Mouse (Mus musculus): ENCODE measurements around the gene Tmc3. TPM values are rescaled to one million over a fixed set of nuclear protein-coding genes. Genes with fewer than 3 reads are reported as not detected.

Gene Tmc3
- polyA plus RNA-seq, 1 experiment from 2014 or later: 0.64 TPM

- Histone ChIP-seq H3K27ac (ENCODE audit: low read depth, low read length) (no peak overlapping the region), H3K4me1 (ENCODE audit: control insufficient read depth, insufficient read depth, low read length) (no peaks in the 10 kb centered on the region), H3K27me3 (ENCODE audit: control insufficient read depth, insufficient read depth, low read length) (no peaks in the 10 kb centered on the region), H3K36me3 (ENCODE audit: control insufficient read depth, insufficient read depth, low read length) (no peaks in the 10 kb centered on the region), H3K4me2 (ENCODE audit: low read depth) (no peak overlapping the region), H3K9ac (ENCODE audit: low read length) (no peak overlapping the region), H3K4me3 (ENCODE audit: low read depth, low read length) (no peak overlapping the region), H3K9me3 (ENCODE audit: control insufficient read depth, low read length) (no peaks in the 10 kb centered on the region)
- WGBS: 81% methylated on average over 2 of the region's 2 CpGs
- DNase-seq (ENCODE audit: low spot score) (no peak), ATAC-seq (ENCODE audit: insufficient read depth, low FRiP score, low TSS enrichment) (no peak)
Observed at GRCm38 (mm10) chr7:83654196-83654595, 69.5 kb downstream of the Tmc3 start.

GRCm38 (mm10) chr7:83654938-83655630 lies 70.4 kb downstream of the Tmc3 start:
- ATAC-seq (ENCODE audit: insufficient read depth, low FRiP score, low TSS enrichment) (no peak), DNase-seq (ENCODE audit: low spot score) (no peak)

GRCm38 (mm10) chr7:83658716-83659115 lies 74.0 kb downstream of the Tmc3 start:
- Histone ChIP-seq H3K9ac (ENCODE audit: low read length) (no peak overlapping the region), H3K4me2 (ENCODE audit: low read depth) (no peak overlapping the region), H3K27ac (ENCODE audit: low read depth, low read length) (no peak overlapping the region), H3K27me3 (ENCODE audit: control insufficient read depth, insufficient read depth, low read length) (no peaks in the 10 kb centered on the region), H3K4me3 (ENCODE audit: low read depth, low read length) (no peak overlapping the region), H3K36me3 (ENCODE audit: control insufficient read depth, insufficient read depth, low read length) (no peaks in the 10 kb centered on the region), H3K9me3 (ENCODE audit: control insufficient read depth, low read length) (no peaks in the 10 kb centered on the region), H3K4me1 (ENCODE audit: control insufficient read depth, insufficient read depth, low read length) (no peaks in the 10 kb centered on the region)
- no peak for ATAC-seq (ENCODE audit: insufficient read depth, low FRiP score, low TSS enrichment)
- 67% methylated on average over 1 of the region's 1 CpGs for WGBS
- no peak for DNase-seq (ENCODE audit: low spot score)

More at GRCm38 (mm10) chr7:83654938-83655630, 70.4 kb downstream of the Tmc3 start:
- Histone ChIP-seq H3K27me3 (ENCODE audit: control insufficient read depth, insufficient read depth, low read length) (no peaks in the 10 kb centered on the region), H3K4me1 (ENCODE audit: control insufficient read depth, insufficient read depth, low read length) (no peaks in the 10 kb centered on the region), H3K4me3 (ENCODE audit: low read depth, low read length) (no peak overlapping the region), H3K9ac (ENCODE audit: low read length) (no peak overlapping the region), H3K9me3 (ENCODE audit: control insufficient read depth, low read length) (no peaks in the 10 kb centered on the region), H3K27ac (ENCODE audit: low read depth, low read length) (no peak overlapping the region), H3K36me3 (ENCODE audit: control insufficient read depth, insufficient read depth, low read length) (no peaks in the 10 kb centered on the region), H3K4me2 (ENCODE audit: low read depth) (no peak overlapping the region)
- WGBS: 57% methylated on average over 5 of the region's 5 CpGs

DNA sequence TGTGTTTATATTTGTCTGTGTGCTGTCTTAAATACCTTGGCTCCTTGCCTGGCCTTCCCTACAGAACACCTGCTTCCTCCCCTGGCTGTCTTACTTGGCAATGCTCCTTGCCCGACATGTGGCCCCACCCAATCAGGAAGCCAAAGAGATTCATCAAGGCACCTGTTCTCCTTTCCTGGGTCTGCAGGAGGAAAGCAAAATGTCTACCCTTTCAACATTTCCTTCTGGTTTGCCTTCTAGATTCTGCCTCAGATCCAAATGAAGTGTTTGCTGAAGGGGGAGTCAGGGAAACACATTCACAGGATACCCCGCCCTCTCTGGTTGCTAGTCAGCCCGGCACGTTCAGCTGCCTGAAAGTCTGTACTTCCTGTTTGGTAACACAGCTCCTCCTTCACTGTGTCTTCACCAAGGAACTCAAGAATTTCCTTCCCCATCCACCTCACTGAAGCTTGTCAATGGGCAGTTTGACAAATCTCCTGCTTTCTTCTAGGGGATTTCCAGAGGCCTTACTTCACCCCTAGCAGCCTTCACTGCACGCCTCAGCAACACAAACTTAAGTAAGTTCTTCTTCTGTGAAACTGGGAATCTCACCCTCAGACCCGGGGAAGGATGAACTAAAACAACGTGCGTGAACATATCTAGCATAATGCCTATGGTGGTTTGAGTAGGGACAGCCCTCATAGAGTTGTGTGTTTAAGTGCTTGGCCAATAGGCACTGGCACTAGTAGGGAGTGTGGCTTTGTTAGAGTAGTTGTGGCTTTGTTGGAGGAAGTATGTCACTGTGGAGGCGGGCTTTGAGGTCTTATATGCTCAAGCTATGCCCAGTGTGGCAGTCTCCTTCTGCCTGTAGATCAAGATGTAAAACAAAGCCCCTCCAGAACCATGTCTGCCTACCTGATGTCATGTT lies 74.7 kb downstream of the Tmc3 start:
- Histone ChIP-seq H3K4me1 (ENCODE audit: control insufficient read depth, insufficient read depth, low read length) (no peaks in the 10 kb centered on the region), H3K4me3 (ENCODE audit: low read depth, low read length) (no peak overlapping the region), H3K27me3 (ENCODE audit: control insufficient read depth, insufficient read depth, low read length) (no peaks in the 10 kb centered on the region), H3K9ac (ENCODE audit: low read length) (no peak overlapping the region), H3K27ac (ENCODE audit: low read depth, low read length) (no peak overlapping the region), H3K36me3 (ENCODE audit: control insufficient read depth, insufficient read depth, low read length) (no peaks in the 10 kb centered on the region), H3K9me3 (ENCODE audit: control insufficient read depth, low read length) (no peaks in the 10 kb centered on the region), H3K4me2 (ENCODE audit: low read depth) (no peak overlapping the region)
- DNase-seq (ENCODE audit: low spot score) (no peak), ATAC-seq (ENCODE audit: insufficient read depth, low FRiP score, low TSS enrichment) (no peak)
- 86% methylated on average over 9 of the region's 9 CpGs for WGBS

GRCm38 (mm10) chr7:83660273-83660691 lies 75.6 kb downstream of the Tmc3 start:
- Histone ChIP-seq H3K36me3 (ENCODE audit: control insufficient read depth, insufficient read depth, low read length) (no peaks in the 10 kb centered on the region), H3K27me3 (ENCODE audit: control insufficient read depth, insufficient read depth, low read length) (no peaks in the 10 kb centered on the region), H3K9ac (ENCODE audit: low read length) (no peak overlapping the region), H3K4me2 (ENCODE audit: low read depth) (no peak overlapping the region), H3K9me3 (ENCODE audit: control insufficient read depth, low read length) (no peaks in the 10 kb centered on the region), H3K4me3 (ENCODE audit: low read depth, low read length) (no peak overlapping the region), H3K27ac (ENCODE audit: low read depth, low read length) (no peak overlapping the region), H3K4me1 (ENCODE audit: control insufficient read depth, insufficient read depth, low read length) (no peaks in the 10 kb centered on the region)
- WGBS: 93% methylated on average over 11 of the region's 11 CpGs
- ATAC-seq (ENCODE audit: insufficient read depth, low FRiP score, low TSS enrichment): no peak
- DNase-seq (ENCODE audit: low spot score): no peak

DNA sequence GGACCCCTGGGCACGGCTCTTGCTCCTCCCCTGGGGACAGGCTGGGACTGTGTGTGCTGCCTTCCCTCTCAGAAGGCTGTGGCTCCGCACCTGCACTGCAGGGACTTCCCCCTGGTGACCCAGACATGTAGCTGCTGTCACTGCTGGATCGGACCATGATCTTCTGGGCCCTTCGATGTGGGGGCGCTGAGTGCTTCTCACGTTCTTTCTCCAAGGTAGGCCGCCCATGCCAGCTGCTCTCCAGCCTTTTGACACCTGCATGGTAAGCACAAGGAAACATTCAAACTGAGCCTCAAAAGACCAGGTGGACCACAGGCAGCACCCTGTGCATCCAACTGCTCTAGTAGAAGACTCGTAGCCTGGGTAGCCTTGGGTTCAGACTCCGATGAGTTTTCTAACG lies 76.3 kb downstream of the Tmc3 start:
- 87% methylated on average over 10 of the region's 10 CpGs for WGBS
- H3K36me3 ChIP-seq (ENCODE audit: control insufficient read depth, insufficient read depth, low read length): no peaks in the 10 kb centered on the region
- no peaks in the 10 kb centered on the region for H3K4me1 ChIP-seq (ENCODE audit: control insufficient read depth, insufficient read depth, low read length)
- H3K4me2 ChIP-seq (ENCODE audit: low read depth): no peak overlapping the region
- ATAC-seq (ENCODE audit: insufficient read depth, low FRiP score, low TSS enrichment) (no peak), DNase-seq (ENCODE audit: low spot score) (no peak)
- no peak overlapping the region for H3K27ac ChIP-seq (ENCODE audit: low read depth, low read length)
- no peak overlapping the region for H3K9ac ChIP-seq (ENCODE audit: low read length)
- H3K27me3 ChIP-seq (ENCODE audit: control insufficient read depth, insufficient read depth, low read length): no peaks in the 10 kb centered on the region
- no peak overlapping the region for H3K4me3 ChIP-seq (ENCODE audit: low read depth, low read length)
- H3K9me3 ChIP-seq (ENCODE audit: control insufficient read depth, low read length): no peaks in the 10 kb centered on the region

DNA sequence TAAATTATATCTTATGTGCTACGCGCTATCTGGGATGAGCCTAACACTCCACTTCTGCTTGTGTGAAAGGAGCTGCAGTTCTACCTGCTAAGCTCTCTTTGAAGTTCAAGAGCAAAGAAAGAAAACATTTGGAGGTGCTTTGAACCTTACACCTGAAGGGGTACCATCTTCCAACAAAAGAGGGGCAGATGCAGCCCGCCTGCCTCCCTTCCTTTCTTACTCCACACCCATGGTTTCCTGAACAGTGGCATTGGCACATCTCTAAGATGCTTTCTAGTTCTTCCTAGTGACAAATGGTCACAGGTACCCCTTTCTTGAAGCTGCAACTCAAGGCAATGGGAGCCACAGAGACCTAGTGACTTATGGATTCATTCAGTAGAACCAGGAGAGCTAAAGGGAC lies 77.0 kb downstream of the Tmc3 start:
- H3K4me2 ChIP-seq (ENCODE audit: low read depth): no peak overlapping the region
- no peak overlapping the region for H3K9ac ChIP-seq (ENCODE audit: low read length)
- no peak overlapping the region for H3K27ac ChIP-seq (ENCODE audit: low read depth, low read length)
- no peak overlapping the region for H3K4me3 ChIP-seq (ENCODE audit: low read depth, low read length)
- H3K27me3 ChIP-seq (ENCODE audit: control insufficient read depth, insufficient read depth, low read length): no peaks in the 10 kb centered on the region
- H3K36me3 ChIP-seq (ENCODE audit: control insufficient read depth, insufficient read depth, low read length): no peaks in the 10 kb centered on the region
- 93% methylated on average over 3 of the region's 3 CpGs for WGBS
- no peaks in the 10 kb centered on the region for H3K4me1 ChIP-seq (ENCODE audit: control insufficient read depth, insufficient read depth, low read length)
- no peaks in the 10 kb centered on the region for H3K9me3 ChIP-seq (ENCODE audit: control insufficient read depth, low read length)
- no peak for ATAC-seq (ENCODE audit: insufficient read depth, low FRiP score, low TSS enrichment)
- DNase-seq (ENCODE audit: low spot score): no peak

- WGBS: 90% methylated on average over 6 of the region's 6 CpGs
- Histone ChIP-seq H3K9ac (ENCODE audit: low read length) (no peak overlapping the region), H3K4me2 (ENCODE audit: low read depth) (no peak overlapping the region), H3K4me1 (ENCODE audit: control insufficient read depth, insufficient read depth, low read length) (no peaks in the 10 kb centered on the region), H3K27me3 (ENCODE audit: control insufficient read depth, insufficient read depth, low read length) (no peaks in the 10 kb centered on the region), H3K27ac (ENCODE audit: low read depth, low read length) (no peak overlapping the region), H3K4me3 (ENCODE audit: low read depth, low read length) (no peak overlapping the region), H3K36me3 (ENCODE audit: control insufficient read depth, insufficient read depth, low read length) (no peaks in the 10 kb centered on the region), H3K9me3 (ENCODE audit: control insufficient read depth, low read length) (no peaks in the 10 kb centered on the region)
- ATAC-seq (ENCODE audit: insufficient read depth, low FRiP score, low TSS enrichment) (no peak), DNase-seq (ENCODE audit: low spot score) (no peak)
Observed at GRCm38 (mm10) chr7:83662711-83663375, 78.1 kb downstream of the Tmc3 start.

Data from neural tube, embryonic 11.5 days (tissue).